Mouse (Mus musculus) T-helper 17 cell (primary cell): ENCODE data around the gene Banp.

ENCODE experiments used
- in situ Hi-C, 2 experiments: fragments of 300-600 bp; cut with MboI, MseI; formaldehyde crosslinking; loops; 1 replicate in 1 of 2; 2 replicates in 1 of 2; pipeline ENCODE4 v1.15.1; 2025; ENCODE audit warnings: high pct_unique_total_duplicates in 2 of 2

Gene Banp

DNA sequence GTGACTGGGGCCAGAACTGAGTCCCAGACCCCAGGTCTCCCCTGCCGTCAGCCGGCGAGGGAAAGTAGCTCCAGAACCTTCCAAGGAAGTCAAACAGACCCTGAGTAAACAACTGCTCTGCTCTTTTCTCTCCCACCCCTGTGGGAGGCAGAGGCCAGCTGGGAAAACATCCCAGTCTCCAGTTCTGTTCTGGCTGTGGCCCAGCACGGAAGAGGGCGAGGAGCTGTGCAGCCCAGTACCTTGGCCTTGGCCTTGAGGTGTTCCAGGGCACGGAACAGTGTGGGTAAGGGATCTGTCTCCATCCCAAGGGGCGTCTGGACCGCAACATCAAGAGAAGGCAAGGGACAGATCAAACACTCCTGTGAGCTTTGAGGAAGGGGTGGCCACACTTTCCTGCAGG is 27.4 kb upstream of the Banp start:
- in situ Hi-C loops: loop anchor here (10.0 to 25.0 kb wide), 2 partner anchors 167 to 335 kb away; partner anchors contain the start of genes Fbxo31 (in 1 of the 2) and Map1lc3b (in 1 of the 2)

DNA sequence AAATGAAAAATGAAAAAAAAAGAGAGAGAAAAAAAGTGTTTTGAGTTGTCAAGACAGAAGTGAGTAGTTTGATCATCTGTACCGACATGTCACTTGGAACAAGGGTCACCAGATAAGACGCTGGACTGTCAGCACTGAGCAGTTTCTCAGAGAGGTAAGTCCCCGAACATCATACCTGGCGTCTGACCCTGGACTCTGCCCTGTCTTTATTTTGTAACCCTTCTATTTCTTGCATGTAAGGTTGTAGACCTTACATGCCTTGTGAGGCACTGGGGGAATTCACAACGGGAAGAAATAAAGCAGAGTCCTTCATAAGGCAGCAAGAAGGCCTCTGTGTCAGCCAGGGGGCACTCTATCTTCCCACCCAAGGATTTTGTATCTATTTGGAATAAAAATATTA is 24.9 kb upstream of the Banp start:
- in situ Hi-C loops: loop anchor here (10.0 to 25.0 kb wide), 2 partner anchors 170 to 337 kb away; partner anchors contain the start of genes Fbxo31 (in 1 of the 2) and Map1lc3b (in 1 of the 2)

DNA sequence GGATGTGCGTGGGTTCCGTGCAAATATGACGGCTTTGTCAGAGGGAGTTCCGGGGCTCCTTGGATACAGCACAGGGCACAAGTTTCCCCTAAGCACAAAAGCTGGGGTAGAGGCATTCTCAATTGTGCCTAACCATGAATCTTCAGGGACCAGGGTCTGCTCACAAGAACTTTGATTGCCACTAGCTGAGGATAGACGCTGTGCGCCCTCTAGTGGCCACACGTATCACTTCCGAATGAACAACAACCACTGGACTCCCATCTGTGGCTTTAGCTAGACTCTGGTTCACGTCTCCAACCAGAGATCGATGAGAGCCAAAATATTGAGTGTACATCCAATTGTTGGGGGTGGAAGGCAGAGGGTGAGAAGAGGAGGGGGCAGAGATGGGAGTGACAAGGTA is 23.9 kb upstream of the Banp start:
- in situ Hi-C loops: loop anchor here in 1 of 2 experiments (10.0 kb wide), 1 partner anchor 171 kb away; no protein-coding TSS in a partner anchor

DNA sequence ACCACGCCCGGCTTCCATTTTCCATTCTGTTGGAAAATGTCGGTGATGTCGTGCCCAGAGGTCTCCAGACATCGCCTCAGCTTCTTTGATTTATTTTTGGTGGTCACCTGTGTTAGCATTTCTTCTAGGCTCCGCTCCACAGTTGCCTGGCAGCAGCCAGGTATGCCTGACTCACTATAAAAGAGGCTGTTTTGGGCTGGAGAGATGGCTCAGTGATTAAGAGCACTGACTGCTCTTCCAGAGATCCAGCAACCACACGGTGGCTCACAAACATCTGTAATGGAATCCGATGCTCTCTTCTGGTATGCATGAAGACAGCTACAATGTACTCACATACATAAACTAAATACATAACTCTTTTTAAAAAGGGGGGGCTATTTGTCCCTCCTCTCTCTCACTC is 23.3 kb upstream of the Banp start:
- in situ Hi-C loops: loop anchor here in 1 of 2 experiments (10.0 kb wide), 1 partner anchor 171 kb away; no protein-coding TSS in a partner anchor

DNA sequence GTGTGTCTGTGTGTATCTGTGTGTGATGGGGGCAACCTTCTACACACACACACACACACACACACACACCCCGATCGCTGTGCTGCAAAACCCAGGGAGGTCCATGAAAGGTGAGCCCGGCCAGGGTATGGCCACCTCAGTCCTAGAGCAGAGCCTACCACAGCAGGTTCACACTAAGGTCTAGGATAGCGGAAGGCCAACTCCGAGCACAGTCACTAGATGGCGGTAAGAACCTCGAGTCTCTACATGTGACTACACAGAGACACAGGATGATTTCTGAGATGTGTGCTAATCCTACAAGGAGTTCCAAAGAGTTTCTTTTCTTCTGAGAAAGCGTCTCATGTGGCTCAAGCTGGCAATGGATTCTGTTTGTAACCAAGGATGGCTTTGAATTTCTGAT is 22.2 kb upstream of the Banp start:
- in situ Hi-C loops: loop anchor here in 1 of 2 experiments (10.0 kb wide), 1 partner anchor 173 kb away; no protein-coding TSS in a partner anchor

DNA sequence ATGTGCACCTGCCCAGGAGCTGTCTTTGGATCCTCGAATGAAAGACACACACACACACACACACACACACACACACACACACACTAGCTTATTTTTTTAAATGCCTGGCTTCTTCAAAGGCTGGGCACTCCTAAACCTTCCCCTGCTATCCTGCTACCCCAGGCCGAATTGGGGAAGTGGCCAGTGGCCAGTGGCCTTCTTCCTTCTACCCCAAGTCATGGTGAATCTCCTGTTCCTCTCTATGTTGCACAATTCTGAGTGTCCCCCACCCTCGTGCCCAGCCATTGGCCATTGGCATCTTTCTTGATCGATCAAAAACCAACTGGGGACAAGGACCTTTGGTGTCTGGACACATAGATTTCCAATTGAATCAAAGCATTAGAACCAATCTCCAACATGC is 19.5 kb upstream of the Banp start:
- in situ Hi-C loops: no loop called here

DNA sequence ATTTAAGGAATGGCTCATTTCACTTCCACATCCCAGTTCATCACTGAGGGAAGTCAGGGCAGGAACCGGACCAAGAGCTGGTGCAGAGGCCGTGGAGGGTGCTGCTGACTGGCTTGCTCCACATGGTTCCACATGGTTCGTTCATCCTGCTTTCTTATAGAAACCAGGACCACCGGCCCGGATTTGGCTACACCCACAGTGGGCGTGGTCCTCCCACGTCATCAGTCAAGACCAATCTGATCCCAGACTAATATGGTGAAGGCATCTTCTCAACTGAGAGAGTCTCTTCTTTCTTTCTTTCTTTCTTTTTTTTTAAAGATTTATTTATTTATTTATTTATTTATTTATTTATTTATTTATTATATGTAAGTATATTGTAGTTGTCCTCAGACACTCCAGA is 18.0 kb upstream of the Banp start:
- in situ Hi-C loops: no loop called here

DNA sequence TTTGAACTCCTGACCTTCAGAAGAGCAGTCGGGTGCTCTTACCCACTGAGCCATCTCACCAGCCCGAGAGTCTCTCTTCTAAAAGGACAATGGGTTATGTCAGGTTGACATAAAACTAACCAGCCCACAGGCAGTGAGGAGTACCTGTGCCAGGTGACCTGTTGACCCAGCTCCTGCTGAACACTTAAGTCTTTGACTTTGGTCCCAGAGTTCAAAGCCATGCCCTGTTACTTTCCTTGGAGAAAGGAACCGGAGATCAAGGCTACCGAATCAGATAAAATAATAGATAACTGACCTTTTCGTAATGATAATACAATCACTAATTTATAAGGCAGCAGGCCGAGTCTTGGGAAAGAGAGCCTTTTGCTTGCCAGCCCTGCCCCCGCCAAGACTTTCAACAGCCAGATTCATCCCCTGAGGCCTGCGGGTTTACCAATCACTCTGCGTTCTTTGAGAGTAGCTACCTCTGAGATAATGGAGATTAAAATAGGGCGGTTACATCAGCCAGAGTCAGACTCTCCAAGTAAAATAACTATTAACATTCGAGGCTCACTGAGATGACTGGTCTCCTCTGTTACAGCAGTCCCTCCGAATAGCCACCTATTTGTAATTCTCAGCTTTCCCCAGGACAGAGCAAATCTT is 17.4 kb upstream of the Banp start:
- in situ Hi-C loops: no loop called here

DNA sequence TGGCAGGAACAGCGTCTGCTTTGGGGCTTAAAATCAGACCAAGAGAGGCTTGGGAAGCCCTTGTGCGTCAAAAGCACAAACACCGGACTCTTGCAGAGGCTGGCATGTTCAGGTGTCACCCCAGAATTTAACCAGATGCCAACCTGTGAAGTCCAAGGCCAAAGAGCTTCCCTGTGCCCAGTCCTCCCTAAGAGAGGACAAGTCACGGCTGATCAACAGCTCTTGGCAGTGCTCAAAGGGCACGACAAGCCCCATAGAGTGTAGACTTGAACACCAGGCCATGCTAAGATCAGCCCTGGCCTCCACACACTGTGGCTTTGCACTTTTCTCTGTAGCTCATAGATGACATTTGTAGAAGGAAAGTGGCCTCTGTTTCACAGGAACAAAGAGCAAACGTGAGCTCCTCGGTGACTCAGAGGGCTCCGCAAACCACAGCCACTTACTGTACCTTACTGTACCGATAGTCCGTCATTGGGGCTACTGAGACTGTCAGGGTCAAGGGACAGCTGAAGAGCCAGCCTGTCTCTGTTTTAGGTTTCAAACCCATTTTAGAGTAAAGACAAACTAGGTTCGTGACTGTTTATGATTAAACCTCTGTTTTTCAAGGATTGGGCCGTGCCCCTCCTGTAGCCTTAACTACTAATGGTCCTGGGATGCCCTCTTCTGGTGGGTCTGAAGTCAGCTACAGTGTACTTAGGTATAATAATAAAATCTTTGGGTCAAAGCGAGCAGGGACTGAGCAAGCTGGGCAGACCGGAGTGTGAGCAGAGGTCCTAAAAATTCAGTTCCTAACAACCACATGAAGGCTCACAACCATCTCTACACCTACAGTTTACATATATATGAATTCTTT is 16.7 kb upstream of the Banp start:
- in situ Hi-C loops: no loop called here

DNA sequence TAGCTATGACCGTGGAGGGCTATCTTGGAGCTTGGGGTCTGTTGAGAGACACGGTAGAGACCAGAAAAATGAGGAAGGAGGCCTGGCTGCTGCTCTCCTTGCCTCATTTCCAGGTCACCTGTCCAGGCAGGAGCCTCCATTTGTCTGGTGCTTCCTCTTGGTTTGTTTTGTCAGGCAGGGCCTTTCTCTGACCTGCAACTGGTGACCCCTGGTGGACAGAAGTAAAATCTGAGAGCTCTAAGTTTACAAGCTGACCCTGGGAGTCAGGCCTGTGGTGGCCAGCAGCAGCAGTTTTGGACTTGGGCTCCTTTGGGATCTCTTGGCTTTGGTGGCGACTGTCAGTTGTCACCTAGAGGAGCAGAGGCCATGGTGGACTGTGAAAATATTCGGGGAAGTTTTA is 15.0 kb upstream of the Banp start:
- in situ Hi-C loops: no loop called here

DNA sequence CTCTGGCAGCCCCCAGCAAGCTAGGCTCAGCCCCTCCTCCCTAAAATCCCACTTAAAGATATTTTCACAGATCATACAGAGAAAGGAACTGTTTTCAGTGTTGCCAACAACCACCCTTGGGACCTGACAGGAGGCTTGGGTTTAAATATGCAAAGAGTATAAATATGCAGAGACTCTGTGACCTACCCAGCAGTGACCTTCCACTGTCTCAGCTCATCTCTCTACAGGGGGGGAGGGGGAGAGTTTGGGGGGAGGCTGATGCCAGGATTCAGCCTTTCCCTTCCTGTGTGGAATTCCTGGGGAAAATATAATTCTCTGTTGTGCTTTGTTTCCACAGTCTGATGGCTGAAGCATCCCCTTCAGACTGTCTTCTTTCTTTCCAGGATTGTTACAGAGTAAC is 14.6 kb upstream of the Banp start:
- in situ Hi-C loops: no loop called here

DNA sequence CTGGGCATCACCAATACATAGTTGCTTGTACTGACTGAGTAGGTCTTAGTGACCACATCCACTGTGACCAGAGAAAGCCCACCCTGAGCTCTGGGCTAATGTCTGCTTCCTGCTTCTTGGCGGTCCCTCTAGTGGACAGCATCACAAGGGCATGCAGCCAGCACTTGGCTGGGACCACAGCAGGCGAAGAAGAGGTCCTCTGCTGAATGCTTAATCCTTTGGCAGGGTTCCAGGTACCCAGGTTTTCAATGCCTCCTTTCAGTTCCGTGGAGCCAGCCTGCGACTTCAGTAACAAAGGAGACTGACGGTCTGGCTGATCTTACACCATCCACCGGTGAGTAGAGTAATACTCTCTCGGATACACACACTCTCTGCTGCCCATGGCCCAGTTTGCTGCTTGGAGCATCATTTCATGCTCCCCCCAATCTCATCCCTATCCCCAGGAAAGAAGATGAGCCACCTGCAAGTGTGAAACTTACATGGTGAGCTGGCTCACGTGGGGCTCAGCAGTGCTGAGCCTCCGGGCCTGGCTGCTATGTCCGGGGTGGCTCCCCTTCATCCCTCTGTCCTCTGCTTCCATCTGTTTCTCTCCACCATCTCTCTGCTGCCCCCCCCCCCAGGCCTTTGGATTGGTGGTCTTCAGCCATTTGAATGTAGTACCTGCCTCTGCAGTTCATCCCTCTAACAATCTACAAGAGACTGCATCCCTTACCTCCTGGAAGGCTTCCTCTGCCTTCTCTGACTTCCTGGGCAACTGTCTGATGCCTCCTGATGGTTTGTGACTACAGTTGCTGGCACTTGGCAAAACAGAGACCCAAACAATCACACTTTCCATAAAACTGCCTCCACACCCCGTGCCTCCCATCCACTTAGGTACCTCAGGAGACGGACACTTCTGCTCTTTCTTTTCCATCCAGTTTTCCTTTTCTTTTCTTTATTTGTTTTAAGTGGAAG is 13.9 kb upstream of the Banp start:
- in situ Hi-C loops: no loop called here

DNA sequence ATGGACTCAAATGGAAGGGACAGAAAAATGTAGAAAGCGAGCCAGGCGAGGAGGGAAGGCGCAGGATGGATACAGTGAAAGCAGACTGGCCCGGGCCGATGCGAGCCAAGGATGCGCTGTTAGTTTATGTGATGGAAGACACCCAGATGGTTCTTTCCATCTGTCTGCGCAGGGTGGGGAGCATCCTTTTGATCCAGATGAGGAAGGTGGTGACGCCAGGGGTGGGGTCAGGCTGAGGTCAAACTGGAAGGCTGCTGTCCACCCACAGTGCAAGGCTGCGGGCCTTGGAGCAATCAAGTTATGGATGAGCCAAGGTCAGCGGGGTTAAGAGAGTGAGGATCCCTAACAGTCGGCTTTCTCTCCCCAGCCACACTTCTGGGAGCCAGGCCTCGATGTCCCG is 13.2 kb upstream of the Banp start:
- in situ Hi-C loops: no loop called here

DNA sequence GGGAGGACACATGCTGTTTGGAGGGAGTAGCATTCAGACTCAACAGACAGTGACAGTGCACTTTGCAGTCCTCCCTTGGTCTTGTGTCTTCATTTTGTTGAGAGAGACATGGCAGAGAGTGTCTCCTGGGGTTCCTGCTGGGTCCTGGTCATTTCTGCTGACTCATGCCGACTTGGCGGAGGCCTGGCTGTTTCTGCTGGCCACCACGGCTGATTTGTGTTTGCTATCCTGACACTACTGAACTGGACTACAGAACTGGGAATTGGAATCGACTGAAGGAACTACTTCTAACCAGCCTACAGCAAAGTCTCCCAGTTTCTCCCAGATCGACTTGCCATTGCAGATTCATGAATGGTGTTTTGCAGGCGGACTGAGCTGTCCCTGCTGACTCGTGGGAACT is 10.8 kb upstream of the Banp start:
- in situ Hi-C loops: no loop called here

DNA sequence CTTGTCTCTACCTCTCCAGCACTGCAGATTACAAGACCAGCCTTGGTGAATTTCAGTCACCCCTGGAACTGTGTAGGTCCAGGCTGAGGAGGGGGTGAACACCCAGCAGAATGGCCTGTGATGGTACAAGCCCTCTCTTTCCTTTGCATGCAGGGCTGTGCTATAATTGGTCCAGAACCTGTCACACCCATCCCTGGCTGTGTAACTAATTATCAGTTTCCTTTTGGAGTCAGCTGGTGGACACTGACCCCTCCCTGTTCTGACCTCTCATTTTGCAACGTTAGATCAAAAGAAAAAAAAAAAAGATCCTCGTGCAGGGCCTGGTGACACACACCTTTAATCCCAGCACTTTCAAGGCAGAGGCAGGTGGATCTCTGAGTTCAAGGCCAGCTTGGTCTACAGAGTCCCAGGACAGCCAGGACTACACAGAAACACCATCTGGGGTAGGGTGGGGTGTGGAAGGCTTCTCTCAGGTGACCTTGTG is 6.5 kb upstream of the Banp start:
- in situ Hi-C loops: no loop called here

DNA sequence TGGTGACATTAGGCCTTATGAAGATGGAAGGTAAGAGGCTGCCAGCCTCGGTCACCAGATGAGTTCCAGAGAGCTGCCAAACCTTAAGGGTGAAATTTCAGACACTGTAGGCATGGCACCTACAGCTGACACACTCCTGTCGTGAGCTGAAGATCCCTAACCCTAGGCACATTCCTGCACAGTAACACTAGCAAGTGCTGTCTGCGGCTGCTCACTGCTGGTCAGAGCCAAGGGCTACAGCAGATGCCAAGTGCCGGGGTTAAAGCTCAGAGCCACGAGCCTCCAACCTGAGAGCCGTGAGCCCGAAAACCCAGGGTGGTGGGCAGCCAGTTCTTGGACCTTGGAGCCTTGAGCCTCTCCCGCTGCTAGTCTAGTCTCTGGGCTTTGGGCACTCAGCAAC is 5.8 kb upstream of the Banp start:
- in situ Hi-C loops: no loop called here

DNA sequence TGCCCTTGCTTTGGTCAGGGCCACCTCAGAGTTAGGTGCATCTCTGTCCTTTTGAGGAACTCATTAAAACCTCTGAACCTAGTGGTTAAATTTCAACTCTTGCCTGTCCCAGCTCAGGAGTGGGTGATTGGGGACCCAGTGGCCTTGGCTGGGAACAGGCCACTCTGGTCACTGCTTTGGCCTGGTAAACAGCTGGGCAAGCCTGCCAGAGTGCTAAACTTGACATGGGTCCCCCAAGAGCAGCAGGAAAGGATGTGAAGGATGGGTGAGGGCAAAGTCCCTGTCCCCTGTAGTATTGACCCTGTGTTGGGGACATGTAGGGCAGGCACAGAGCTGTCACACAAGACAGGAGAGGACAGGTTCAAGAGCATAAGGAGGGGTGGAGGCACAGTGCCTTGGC is 4.7 kb upstream of the Banp start, which contains the start of gene Car5a:
Gene Car5a, minus strand, starts transcription at position 74 of the 400 bp plus-strand sequence.
- in situ Hi-C loops: loop anchor here in 1 of 2 experiments (5.0 kb wide), 1 partner anchor 43 kb away; no protein-coding TSS in a partner anchor

DNA sequence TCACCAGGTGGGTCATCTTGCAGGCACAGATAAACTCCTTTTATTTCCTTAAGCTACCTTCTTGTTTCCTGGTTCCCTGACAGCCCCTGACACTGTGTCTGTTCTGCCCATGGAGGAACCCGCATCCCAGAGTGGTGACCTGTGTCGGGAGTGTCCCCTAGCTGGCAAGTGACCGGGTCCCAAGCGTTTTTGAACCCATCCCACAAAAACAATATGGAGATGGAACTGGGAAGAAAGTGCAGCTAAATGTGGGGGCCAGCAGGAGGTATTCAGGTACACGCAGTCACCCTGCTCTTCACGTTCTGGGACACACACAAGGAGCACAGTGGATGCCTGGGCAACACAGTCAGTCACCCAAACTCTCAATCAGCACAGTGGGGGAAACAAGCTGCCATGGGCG is 3.2 kb upstream of the Banp start:
- in situ Hi-C loops: loop anchor here in 1 of 2 experiments (5.0 kb wide), 1 partner anchor 44 kb away; no protein-coding TSS in a partner anchor

DNA sequence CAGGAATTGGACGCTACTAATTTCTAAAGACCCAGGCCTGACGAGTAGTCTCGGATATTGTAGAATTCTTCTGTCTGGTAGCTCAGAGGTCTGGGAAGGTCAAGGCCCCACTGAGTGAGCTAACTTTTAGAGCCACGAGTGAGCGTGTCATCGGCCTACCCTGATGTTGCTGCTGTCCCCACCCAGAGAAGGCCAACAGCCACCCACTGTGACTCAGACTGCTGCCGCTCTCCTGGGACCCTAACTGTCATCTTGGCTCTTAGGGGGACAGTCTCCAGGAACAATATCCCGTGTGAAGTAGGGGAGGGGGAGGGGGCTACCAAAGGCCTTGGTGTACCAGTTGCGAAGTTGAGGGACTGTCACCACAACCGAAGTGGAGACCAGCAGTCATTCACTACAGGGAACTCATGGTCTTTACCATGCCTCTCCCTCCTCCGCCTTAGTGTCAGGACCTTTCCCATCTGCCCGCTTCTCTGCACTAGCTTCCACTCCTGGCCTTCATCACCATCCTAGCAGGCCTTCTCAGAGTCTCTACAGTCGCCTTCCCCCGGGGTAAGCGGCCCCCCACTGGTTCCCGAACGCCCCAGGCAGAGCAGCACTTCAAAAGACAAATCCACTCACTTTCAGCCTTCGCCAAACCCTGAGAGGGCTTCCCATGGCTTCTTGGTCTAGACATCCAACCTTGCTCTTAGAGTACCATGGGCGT is 2.4 kb upstream of the Banp start:
- in situ Hi-C loops: loop anchor here in 1 of 2 experiments (5.0 kb wide), 1 partner anchor 45 kb away; no protein-coding TSS in a partner anchor

DNA sequence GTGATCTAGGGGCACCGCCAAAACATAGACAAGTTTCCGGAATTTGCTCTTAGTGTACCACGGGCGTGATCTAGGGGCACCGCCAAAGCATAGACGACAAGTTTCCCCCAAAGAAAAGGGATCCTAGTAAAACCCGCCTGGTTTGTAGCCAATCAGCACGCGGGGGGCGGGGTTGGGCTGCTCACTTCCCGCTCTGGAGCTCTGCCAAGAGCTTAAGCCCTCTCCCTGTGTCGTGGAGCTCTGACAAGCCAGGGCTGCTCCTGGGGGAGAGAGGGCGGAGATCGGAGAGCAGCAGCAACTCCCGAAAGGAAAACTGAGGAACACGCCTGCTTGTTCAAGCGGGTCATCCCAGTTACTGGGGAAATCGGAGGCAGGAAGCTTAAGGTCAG is 1.8 kb upstream of the Banp start:
- in situ Hi-C loops: loop anchor here in 1 of 2 experiments (5.0 kb wide), 1 partner anchor 45 kb away; no protein-coding TSS in a partner anchor
